Mouse (Mus musculus) c-Kit-positive CD71-positive TER-119-negative erythroid progenitor cells, embryonic 14.5 days (primary cell): ENCODE results near the gene Lrrc8b.
A peak's percentile ranks its signal among the peaks of the same experiment; 100 is the strongest.

Experiments used
- DNase-seq: peaks from one replicate; pipeline ENCODE4 v3.0.0-alpha.2; 2013; ENCODE audit warnings: low read depth

The Lrrc8b gene

DNA sequence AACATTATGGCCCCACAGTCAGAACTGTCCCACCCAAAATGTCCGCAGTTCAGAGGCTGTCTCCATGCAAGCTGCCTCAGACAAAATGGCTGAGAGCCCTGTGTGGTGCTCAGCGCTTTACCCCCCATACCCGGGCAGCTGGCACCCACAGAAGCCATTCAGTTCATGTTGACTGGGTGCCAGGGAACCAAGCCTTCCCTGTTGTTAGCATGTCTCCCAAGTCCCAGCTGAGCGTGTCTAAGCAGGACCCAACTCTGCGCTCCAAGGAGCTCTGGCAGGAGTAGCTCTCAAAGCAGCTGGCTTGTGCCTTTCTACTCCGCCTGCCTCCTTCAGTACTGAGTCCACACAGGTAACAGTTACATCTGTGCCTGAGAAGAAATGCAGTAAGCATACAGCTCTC, 68.7 kb downstream of the Lrrc8b start:
- no peak for DNase-seq

DNA sequence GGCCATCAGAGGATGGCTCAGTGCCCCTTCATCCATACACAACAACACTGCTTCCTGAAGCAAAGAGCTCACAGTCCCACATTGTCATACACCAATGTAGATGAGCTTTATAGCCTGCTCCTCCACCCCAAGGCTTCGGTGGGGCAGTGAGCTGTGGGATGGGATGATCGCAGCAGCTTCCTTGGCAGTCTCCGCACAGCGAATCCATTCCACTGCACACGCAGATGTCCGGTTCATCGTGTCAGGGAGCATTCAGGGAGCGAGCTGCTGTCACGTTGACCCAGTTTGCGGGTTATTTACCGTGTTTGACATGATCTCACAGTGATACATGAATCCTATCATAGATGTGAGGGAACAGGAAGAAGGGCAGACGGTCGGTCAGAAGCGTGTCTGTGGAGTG, 69.3 kb downstream of the Lrrc8b start:
- DNase-seq, result no peak

DNA sequence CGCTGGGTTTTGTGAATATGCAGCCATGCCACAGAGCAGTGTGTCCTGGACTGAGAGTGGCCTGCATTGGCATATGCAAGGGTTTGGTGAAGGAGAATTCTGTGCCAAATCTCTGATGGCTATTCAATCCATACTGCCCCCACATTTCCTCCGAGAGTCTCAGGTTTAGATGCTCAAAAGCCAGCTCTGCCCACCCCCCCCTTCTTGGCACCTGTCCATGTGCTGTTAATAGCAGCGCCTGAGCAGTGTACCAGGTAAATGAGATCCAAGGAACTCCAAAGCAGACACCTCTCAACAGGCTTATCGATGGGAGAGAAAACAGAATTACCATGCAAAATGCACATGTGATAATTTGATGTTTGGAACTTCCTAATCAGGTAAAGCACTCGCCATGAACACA, 74.6 kb downstream of the Lrrc8b start:
- no peak for DNase-seq

DNA sequence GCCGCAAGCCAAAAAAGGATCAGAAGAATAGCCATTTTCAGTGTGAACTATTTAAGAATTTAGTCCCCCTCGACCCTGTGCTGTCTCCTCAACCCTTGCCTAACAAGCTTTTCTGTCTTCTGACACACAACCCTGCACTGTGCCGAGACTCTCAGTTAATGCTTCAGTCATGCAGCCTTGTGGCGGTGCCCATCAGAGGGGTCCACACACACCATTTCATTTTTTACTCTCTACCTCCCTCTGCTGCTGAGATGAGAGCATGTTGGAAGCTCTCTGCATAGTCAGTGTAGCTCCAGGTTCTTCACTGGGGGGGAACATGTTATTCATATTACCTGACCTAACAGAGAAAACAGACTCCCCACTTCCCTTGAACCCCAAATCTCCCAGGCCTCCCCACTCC, 75.8 kb downstream of the Lrrc8b start:
- no peak for DNase-seq

DNA sequence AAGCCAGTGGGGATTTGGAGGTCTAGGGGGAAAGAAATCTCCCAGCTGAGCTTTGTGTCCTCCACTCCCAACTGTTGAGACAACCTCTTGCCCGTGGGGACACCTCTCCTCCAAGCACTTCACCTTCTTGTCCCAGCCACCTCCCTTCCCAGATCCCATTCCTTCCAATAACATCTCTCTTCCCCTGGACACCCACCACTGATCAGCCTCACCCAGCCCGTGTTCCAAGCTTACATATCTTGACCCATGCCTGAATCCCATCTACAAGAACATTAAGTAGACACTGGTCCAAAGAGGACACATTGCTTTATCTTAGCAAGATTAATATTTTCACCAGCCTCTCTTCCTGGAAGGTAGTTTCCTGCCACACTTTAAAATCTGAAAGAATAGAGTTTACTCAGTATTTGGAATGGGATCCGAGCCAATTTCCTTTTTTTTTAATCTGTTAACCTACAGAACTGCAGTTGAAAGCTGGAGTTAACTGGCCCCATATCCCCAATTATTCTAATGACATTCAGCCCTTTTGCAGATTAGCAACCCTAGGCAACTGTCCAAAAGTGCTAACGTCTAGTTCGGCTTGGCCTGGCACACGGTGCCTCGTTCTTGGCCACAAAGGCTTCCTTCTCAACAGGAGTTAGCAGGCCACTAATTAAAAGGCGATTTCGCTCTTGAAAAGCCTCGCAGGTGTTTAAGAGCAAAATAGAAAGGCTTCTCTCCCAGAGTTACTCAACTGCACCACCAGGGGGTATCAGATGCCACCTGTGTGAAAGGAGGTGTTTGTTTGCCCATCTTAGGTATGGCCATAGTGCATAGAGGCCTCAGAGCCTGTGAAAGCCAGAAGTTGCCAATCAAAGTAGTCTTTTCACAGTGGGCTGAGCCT, 77.0 kb downstream of the Lrrc8b start:
- no peak for DNase-seq

GRCm38 (mm10) chr5:105493377-105493776, 77.8 kb downstream of the Lrrc8b start:
- no peak for DNase-seq

DNA sequence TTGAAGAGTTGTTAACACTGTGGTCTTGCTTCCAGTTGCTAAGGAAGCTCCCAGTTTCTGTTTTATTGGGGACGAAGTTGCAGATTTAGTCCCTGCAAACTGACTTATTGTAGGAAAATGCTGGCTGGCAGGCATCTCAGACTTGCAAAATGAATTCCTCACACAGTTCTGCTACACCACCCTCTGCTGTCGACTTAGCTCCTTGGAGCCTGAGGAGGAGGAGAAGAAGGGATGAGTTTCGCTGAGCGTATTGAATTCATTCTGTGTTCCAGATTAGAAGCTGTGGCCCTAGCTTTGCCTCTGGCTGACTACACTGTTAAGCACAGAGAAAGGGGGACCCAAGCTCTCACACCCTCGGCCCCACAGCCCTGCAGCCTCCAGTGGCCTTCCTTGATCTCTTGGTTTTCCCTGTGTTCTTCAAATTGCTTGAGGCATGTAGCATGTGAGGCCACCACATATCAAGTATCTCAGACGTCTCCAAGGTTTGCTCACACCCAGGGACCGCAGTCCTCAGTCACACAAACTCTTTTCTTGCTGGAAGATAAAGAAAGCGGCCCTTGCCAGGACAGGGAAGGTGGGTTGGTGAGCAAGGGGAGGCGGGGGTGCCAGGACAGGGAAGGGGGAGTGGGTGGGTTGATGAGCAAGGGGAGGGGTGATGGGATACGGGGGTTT, 78.8 kb downstream of the Lrrc8b start:
- no peak for DNase-seq

DNA sequence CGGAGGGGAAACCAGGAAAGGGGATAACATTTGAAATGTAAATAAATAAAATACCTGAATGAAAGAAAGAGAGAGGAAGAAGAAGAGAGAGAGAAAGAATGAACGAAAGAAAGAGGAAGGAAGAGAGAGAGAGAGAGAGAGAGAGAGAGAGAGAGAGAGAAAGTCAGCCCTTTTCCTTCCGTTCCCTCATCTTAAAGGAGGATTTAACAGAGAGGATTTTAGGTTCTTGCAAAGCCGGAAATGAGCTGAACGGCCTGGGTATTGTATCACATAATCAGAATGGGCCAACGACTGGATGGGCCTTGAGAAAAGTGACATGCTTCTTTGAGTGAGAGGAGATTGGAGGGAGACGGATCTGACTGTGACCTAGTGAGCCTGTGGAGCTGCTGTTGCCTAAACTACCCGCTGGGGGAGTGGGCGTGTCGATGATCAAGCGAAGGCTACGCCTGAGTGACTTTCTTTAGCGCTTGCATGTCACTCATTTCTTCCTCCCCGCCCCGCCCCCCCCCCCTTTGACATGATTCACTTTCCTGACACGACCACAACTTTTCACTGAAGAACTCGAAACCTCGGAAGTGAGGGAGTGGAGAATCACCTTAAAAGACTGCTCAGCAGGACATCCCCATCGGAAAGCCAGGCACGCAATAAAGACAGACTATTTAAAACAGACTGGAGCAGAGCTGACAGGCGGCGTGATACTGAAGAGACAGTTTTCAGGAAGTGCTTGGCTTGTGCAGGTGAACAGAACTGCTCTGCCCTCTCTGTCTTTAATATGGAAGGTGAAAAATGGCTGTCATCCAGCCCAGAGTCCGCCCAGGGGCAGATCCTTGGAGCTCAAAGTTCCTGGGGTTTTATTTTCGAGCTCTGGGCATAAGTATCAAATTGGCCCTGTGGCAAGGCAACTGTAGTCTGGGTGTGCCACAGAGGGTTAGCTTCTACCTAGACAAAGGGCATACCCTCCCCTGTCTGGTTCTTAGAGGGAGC, 79.6 kb downstream of the Lrrc8b start:
- DNase-seq, result peak; percentile 76

DNA sequence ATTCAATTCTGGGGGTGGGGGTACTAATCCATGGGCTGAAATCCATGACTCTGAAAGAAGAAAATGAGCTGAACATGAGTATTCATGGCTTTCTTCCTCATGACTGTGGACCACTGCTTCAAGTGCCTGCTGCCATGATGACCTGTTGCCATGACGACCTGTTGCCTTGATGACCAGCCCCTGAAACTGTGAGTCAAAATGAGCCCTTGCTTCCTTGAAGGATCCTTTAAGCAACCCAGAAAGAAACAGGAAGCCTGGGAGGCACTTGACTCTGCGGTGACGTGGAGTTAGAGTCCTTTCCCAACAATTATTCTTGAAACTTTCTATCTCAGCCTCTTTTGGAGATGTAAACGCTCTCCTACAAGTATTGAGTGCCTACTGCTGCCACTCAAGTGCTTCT, 80.6 kb downstream of the Lrrc8b start:
- DNase-seq, result no peak

DNA sequence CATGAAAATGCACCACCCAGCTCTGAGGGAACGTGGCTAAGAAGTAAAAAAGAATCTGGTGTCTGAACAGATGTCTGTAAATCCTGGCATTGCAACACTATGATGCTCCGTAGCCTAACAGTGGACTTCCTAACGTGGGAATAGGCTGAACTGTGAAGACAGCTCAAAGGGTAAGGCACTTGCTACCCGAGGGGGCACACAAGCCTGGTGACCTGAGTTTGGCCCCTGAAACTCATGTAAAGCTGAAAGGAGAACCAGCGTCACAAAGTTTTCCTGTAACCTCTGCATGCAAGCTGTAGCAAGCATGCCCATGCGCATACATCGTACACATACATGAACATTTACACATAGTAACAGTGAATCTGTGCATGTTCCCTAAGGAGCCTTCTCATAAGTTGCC, 81.0 kb downstream of the Lrrc8b start:
- no peak for DNase-seq

DNA sequence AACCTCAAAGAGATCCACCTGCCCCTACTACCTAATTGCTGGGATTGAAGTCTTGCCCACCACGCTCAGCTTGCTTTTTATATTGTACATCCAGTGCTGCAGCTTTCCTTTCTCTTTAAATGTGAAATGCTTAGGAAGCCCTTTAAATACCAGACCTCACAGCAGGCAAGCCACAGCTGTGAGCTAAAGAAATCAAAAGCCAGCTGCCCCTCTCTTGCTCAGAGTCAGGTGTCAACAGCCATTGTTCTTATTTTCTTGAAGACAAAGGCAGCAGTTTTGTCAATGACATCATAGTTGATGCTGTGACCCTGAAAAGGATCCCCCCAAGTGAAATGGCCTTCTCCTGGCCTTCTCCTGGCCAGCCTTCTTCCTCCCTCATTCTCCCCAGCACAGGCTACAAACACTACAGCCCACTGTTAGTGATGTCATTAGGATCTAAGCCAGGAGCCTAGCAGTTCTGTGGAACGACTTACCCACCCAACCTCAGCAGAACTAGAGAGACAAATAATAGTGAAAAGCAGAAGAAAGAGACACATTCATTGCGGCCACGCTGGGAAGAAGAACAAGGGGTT, 82.9 kb downstream of the Lrrc8b start:
- no peak for DNase-seq

DNA sequence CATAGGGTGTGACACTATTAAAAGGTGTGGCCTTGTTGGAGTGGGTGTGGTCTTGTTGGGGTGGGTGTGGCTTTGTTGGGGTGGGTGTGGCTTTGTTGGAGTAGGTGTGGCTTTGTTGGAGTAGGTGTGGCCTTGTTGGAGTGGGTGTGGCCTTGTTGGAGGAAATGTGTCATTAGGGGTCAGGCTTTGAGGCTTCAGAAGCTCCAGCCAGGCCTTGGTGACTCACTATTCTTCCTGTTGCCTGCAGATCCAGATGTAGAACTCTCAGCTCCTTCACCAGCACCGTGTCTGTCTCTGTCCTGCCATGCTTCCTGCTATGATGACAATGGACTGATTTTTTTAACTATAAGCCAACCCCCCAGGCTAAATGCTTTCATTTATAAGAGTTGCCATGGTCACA, 83.8 kb downstream of the Lrrc8b start:
- DNase-seq, result no peak

- DNase-seq, result no peak
Observed at GRCm38 (mm10) chr5:105500132-105501121, 84.9 kb downstream of the Lrrc8b start.

DNA sequence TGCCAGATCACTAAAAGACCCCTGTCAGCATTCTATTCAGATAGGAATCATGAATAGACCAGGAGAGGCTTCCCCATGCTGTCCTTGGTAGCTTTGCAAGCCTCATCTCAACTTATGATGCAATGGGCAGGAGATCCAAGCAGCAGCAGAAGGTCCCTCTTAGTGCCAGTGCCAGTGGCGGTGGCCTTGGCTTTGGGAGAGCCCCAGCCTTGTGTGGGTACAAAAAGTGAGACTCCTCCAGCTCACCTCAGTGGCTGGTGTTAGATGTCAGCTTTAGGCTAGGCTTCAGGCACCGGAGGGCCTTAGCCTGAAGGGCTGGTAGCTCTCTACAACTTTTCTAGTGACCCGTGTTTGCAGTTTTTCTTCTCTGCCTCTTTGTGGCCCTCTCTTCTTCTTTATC, 85.6 kb downstream of the Lrrc8b start:
- no peak for DNase-seq

DNA sequence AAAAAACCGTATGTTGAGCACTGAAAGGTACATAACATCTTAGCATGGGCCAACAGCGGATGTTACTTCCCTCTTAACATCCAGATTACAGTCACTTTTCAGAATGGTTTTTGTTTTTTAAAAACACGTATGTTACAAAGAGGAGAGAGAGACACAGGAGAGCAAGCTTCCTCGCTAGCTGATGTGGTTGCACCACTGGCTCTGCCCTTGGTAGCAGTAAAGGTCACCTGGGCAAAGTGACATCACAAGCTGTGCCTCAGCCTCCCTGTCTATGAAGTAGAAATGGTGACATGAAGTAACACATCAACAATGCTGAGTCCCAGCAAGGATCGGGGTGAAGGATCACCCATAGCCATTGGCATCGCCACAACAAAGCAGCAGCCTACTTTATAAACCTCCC, 93.2 kb downstream of the Lrrc8b start:
- DNase-seq, result no peak

DNA sequence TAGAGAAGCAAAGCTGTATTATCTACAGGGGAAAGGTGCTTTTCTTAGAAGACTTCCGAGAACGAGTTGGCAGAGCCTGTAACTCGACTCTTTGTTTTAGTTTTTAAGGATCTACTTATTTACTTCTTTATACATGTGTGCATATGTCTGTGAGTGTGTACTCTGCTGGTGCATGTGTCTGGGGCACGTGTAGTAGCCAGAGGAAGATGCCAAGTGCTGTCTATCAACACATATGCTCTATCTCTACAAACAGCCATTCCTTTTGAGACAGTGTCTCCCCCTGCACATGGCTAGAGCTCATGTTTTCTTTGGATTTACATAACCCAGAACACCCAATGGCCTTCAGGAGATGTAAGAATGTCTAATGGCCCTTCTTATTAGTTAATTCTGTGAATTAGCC, 96.7 kb downstream of the Lrrc8b start:
- DNase-seq, result no peak

DNA sequence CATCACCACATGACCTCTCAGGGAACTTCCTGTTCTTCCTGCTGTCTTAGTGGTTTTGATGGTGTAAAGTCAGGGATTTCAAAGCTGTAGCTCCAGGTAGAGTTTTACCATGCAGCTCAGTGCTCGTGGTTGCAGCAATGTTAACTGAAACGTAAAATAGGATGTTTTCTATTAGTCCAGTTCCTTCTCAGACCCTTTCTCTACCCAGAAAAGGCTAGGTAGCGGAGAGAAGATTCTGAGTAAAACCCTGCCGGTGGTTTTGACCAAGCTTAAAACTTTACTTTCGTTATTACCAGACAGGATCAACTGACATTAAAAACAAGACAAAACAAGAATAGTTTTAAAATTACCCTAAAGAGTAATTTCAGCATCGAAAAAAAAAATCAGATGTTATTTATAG, 100.0 kb downstream of the Lrrc8b start:
- no peak for DNase-seq

- DNase-seq, result no peak
Observed at GRCm38 (mm10) chr5:105516290-105516689, 100.7 kb downstream of the Lrrc8b start.

GRCm38 (mm10) chr5:105517992-105518625, 102.5 kb downstream of the Lrrc8b start:
- no peak for DNase-seq

DNA sequence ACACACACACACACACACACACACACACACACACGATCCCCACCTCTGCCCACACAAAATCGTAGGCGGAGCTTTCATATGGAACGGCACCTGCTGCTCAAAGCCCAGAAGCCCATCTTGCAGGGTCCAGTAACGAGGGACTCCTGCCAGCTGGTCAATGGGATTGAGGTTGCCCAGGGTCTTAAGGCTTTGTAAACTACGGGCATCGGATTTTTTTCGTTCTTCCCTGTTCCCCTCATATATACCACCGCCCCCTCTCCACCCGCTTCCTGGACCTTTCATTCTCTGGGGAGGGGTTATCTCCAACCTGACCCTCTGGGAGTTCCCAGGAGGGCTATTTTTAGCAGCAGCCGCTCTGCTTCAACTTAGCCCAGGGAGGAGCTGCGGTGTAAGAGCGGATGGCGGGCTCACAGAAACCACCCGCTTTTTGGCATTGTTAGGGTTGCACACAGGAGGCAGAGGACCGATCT, 103.1 kb downstream of the Lrrc8b start:
- no peak for DNase-seq
